Mouse (Mus musculus): ENCODE data around the gene Gm6993. TPM values are rescaled to one million over a fixed set of nuclear protein-coding genes. Genes with fewer than 3 reads are reported as not detected.

Gm6993 gene
- total RNA-seq, 2 experiments from 2014 or later: not detected

GRCm38 (mm10) chr12:31236861-31237595, 3.5 kb upstream of the Gm6993 start:
- intact Hi-C loops (cut with DNase I): no loop called here
- no peak for DNase-seq (ENCODE audit: low spot score)

- intact Hi-C loops (cut with DNase I): no loop called here
- DNase-seq (ENCODE audit: low spot score): no peak
These were observed 1.5 kb upstream of the Gm6993 start for GRCm38 (mm10) chr12:31239031-31239583.

GRCm38 (mm10) chr12:31239798-31240197, 772 bp upstream of the Gm6993 start:
- no peak for DNase-seq (ENCODE audit: low spot score)
- intact Hi-C loops (cut with DNase I): loop anchor here (5.0 kb wide), 1 partner anchor 37 kb away; no protein-coding TSS in a partner anchor

- intact Hi-C loops (cut with DNase I): loop anchor here (5.0 kb wide), 1 partner anchor 39 kb away; no protein-coding TSS in a partner anchor
- DNase-seq (ENCODE audit: low spot score): no peak
These were observed 1.2 kb downstream of the Gm6993 start for GRCm38 (mm10) chr12:31241595-31242342.

DNA sequence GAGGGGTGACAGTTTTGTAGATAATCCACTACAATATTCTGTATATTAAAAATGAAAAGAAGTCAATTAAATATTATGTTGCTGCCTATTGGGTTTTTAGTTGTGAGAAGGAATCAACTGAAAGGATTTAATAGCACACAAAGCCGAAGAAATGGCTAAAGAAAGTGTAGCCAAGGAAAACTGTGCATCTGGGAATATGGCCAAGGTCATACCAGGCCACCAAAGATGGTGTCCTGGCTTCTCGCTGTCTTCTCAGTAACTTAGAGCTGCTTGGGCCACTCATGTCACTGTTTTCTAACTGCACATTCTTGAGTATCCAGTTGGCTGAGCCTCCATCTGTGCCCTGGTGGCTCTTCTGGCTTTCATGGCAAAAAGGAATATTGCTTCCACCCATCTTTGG, 3.4 kb downstream of the Gm6993 start:
- intact Hi-C loops (cut with DNase I): loop anchor here (5.0 kb wide), 1 partner anchor 42 kb away; no protein-coding TSS in a partner anchor
- DNase-seq (ENCODE audit: low spot score): no peak

- no peak for DNase-seq (ENCODE audit: low spot score)
- intact Hi-C loops (cut with DNase I): loop anchor here (5.0 kb wide), 1 partner anchor 42 kb away; no protein-coding TSS in a partner anchor
These were observed 4.1 kb downstream of the Gm6993 start for GRCm38 (mm10) chr12:31244691-31245090.

DNA sequence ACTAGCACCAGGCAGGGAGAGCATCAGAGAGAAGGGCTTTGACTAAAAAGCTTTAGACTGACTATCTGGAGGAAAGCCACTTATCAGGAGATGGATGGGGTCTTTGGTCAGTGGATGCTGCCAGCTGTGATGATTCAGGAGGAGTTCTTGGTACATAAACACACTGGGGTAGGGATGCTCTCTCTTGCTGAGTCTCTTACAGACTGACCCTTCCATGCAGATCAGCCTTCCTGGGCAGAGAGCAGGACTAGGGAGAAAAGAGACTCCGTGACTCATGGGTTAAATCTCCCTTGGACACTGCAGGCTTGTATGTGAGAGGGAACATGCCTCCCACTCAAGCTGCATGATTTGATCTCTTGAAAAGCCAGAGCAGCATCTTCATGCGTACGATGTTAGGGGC, 5.6 kb downstream of the Gm6993 start:
- DNase-seq (ENCODE audit: low spot score): no peak
- intact Hi-C loops (cut with DNase I): no loop called here

DNA sequence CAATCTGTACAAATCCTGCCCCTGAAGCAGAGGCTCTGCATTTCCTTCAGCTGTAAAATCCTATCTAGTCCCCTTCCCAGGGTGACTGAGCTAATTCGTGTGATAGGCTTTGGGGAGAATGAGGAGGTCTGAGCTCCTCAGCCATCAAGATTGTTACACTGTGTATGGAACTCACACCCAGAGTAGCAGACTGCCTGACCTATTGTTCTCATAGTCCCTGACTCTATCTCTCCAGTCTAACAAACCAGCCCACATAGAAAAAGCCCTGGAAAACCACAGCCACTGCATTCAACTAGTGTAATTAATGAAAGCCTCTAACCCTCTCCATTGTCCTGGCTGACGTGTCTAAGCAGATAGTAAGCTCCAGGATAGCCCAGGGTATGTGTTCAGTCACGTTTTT, 6.0 kb downstream of the Gm6993 start:
- DNase-seq (ENCODE audit: low spot score): no peak
- intact Hi-C loops (cut with DNase I): no loop called here

DNA sequence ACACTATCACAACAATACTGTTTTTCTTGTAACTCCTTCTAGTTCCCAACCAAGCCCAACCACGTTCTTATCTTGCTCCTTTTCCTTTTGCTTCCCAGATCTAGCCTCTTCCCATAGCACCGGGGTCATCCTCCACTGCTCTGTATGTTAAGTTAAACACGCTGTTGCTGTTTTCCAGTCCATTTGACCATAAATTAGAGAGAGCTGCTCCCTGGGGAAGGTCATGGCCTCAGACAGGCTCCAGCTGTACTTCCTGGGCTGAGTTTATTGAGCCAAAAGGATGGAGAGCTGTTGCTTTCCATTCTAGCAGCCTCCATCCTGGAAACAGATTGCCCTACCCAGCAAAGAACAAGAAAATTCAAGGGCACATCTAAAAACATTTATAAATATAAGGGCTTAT, 7.6 kb downstream of the Gm6993 start:
- intact Hi-C loops (cut with DNase I): no loop called here
- no peak for DNase-seq (ENCODE audit: low spot score)

DNA sequence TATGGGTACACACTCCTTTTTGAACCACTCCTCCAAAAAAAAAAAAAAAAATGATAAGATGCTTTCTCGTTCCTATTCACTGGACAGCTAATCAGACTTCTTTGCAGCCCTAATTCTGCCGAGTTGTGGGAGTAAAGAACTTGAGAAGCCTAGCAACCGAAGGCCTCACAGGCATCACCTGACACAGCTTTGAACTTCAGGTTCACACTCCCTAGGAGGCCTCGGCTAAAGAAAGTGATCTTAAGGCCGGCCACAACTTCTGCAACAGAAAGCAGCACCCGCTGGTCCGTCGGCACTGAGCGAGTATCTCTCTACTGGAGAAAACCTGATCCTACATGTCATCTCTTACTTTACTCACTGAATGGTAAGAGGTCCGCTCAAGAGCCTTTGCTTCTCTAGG, 8.1 kb downstream of the Gm6993 start:
- intact Hi-C loops (cut with DNase I): no loop called here
- DNase-seq (ENCODE audit: low spot score): no peak

DNA sequence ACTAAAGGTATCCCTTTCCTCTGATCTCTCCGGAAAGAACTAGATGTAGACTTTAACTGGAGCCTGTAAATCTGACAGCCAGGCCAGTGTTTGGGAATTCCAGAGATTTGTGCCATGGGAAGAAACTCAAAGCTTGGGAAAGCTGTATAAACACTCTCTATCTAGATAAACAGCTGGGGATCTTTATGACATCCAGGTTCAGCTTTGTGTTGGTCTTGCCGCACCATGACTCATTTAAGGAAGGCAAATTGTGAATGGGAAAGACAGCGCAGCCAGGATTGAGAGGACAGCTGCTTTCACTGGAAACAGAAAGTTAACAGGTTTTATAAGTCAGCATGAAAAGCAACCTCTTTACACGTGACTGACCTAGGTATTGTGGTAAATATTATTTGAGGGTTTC, 11.7 kb downstream of the Gm6993 start:
- DNase-seq (ENCODE audit: low spot score): no peak
- intact Hi-C loops (cut with DNase I): no loop called here

DNA sequence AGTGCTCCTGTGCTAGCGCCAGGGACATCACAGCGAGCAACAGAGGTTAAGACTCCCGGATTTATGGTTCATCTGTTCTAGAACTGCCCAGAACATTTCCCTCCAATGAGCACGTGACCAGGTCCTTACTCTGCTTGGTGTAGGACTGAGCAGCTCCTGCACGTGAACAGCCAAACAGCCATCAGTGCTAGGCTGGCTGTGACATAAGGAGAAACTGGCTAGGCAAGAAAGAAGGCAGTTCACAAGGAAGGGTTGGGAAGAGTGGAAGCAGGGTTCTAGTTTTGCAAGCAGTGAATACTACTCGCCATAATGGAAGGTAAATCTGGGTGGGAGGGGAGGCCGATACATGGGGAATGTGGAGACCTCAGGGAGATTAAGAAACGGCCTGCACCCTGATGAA, 14.4 kb downstream of the Gm6993 start:
- intact Hi-C loops (cut with DNase I): no loop called here
- DNase-seq (ENCODE audit: low spot score): no peak

- intact Hi-C loops (cut with DNase I): no loop called here
- no peak for DNase-seq (ENCODE audit: low spot score)
These were observed 15.7 kb downstream of the Gm6993 start for GRCm38 (mm10) chr12:31256121-31256903.

- intact Hi-C loops (cut with DNase I): loop anchor here (5.0 kb wide), 1 partner anchor 70 kb away; no protein-coding TSS in a partner anchor
- peak; percentile 32 for DNase-seq (ENCODE audit: low spot score)
These were observed 21.3 kb downstream of the Gm6993 start for GRCm38 (mm10) chr12:31261882-31262281.

GRCm38 (mm10) chr12:31263921-31264320, 23.4 kb downstream of the Gm6993 start:
- DNase-seq (ENCODE audit: low spot score): no peak
- intact Hi-C loops (cut with DNase I): loop anchor here (5.0 kb wide), 1 partner anchor 72 kb away; no protein-coding TSS in a partner anchor

GRCm38 (mm10) chr12:31265005-31265721, 24.6 kb downstream of the Gm6993 start, which contains the start of gene Lamb1:
Lamb1 (plus strand) TSS chr12:31265234.
- intact Hi-C loops (cut with DNase I): loop anchor here (5.0 kb wide), 2 partner anchors 37 to 98 kb away; no protein-coding TSS in a partner anchor

DNA sequence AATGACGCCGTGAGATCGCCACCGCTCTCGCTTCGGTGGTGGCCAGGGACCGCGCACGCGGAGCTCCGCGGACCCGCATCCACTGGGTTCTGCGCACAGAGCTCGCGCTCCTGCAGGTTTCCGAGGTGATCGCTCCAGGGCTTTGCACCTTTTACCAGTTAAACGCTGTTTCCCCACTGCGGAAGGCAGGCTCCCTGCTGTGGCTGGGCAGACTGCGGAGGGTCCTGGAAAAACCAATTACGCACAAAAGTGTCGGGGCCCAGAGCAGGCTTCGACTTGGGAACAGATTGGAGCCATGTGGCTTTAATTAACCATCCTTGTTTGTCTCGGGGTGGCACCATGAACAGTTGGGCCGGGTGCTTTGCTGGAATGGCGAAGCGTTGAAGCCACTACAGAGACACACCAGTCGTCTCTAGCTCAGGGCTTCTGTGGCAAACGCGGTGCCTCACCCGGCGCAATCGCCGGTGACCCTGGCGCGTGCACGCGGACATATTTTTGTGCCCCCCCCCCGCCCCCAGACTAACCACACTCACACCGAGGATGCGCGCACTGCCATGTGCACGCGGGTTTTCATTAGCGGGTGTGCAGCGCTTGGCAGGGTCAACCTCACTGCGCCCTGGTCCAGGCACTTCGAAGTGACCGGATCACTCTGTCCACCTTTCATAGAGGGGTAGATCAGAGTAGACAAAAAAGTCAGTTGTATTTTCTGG, 25.3 kb downstream of the Gm6993 start:
- DNase-seq (ENCODE audit: low spot score): no peak
- intact Hi-C loops (cut with DNase I): loop anchor here (5.0 kb wide), 2 partner anchors 36 to 99 kb away; no protein-coding TSS in a partner anchor

More at GRCm38 (mm10) chr12:31265005-31265721, 24.6 kb downstream of the Gm6993 start, which contains the start of gene Lamb1:
- peak; percentile 57 for DNase-seq (ENCODE audit: low spot score)

GRCm38 (mm10) chr12:31266686-31267085, 26.1 kb downstream of the Gm6993 start:
- peak; percentile 21 for DNase-seq (ENCODE audit: low spot score)
- intact Hi-C loops (cut with DNase I): loop anchor here (5.0 kb wide), 2 partner anchors 36 to 99 kb away; no protein-coding TSS in a partner anchor

Measured in heart, postnatal 25 days (tissue).